Mouse (Mus musculus) heart, postnatal 4 days (tissue): ENCODE data around the gene Prr19. TPM values are rescaled to one million over a fixed set of nuclear protein-coding genes. Genes with fewer than 3 reads are reported as not detected.

Experiments used
- DNase-seq: peaks from one replicate; pipeline ENCODE4 v3.0.0; 2021
- total RNA-seq, 2 experiments: library from RNA; stranded (reverse); gene quantifications; 2 replicates each; pipeline ENCODE4 v1.2.3; 2021

The Prr19 gene
- total RNA-seq, 2 experiments from 2014 or later: not detected

DNA sequence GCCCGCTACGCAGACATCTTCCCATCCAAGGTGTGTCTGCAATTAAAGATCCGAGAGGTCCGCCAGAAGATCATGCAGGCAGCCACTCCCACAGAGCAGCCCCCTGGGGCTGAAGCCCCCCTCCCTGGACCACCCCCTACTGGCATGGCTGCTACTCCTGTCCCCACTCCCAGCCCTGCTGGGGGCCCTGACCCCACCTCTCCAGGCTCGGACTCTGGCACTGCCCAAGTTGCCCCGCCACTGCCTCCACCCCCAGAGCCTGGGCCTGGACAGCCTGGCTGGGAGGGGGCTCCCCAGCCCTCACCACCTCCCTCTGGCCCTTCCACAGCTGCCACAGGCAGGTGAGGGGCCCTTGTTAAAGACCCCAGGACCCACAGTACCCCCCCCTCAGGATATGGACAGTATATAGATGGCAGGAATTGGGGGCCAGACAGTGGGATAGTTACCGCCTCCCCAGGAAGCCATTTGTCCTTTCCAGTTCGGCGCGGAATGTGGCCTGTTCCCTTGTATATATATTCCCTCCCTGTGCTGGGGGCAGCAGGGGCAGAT is 7.9 kb upstream of the Prr19 start:
- DNase-seq: no peak

- no peak for DNase-seq
Observed at GRCm38 (mm10) chr7:25294495-25294894, 6.7 kb upstream of the Prr19 start.

GRCm38 (mm10) chr7:25294960-25295722 is 6.1 kb upstream of the Prr19 start:
- no peak for DNase-seq

DNA sequence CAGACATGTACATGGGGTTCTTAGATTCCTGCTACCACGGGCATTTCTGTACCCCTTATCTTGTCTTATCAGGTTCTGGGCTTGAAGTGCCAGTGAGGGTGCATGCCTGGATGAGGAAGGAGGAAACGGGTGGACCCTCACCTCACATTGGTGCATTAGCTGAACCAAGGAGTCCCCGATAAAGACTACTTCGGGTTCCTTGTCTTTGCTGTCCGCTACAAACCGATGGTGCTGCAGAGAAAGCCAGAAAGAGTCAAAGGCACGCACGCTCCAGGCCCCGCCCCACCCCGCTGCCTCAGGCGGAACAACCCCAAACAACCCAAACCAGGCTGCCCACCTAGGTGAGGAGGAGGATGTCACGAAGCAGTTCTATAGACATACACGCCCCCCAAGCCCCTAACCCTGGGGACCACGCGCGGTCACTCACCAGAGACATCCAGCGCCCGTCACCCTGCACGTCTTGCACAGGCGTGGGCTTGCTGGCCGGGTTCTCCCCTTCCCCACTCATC is 4.2 kb upstream of the Prr19 start:
- peak; percentile 39 for DNase-seq

DNA sequence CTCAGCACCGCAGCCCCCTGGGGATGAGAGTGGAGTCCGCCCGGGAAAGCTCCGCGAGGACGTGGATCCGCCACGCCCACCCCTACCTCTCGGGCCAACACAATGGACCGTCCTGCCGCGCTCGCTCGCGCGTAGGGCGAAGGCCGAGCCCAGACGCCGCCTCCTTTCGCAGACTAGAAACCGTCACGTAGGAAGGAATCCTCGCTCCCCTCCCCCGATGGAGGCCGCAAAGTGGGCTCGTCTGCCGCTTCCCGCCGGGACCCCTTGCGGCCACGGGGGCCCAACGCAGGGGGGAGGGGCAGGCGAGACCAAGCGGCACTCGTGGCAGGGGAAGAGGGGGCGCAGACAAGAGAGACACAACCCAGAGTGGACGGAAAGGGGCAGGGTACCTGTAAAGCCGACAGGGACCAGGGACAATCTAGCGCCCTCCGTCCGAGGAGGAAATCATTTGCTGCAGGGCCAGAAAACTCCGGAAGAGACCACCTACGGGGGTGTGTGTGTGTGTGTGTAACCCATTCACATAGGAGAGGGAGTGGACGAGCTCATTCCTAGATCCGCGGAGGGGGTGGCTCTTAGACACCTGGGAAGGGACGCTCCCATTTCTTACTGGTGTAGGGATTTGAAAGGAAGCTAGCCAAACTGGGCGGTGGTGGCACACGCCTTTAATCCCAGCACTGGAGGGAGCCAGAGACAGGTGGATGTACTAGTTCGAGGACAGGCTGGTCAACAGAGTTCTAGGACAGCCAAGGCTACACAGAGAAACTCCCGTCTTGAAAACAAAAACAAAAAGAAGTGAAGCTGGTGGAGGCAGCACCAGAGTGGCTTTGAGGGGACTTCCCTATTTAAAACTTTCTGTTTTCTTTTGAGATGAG is 3.5 kb upstream of the Prr19 start, which contains the start of gene Pafah1b3:
Pafah1b3 (minus strand) TSS at position 533 of the 872 bp plus-strand sequence.
- DNase-seq: peak; percentile 79

DNA sequence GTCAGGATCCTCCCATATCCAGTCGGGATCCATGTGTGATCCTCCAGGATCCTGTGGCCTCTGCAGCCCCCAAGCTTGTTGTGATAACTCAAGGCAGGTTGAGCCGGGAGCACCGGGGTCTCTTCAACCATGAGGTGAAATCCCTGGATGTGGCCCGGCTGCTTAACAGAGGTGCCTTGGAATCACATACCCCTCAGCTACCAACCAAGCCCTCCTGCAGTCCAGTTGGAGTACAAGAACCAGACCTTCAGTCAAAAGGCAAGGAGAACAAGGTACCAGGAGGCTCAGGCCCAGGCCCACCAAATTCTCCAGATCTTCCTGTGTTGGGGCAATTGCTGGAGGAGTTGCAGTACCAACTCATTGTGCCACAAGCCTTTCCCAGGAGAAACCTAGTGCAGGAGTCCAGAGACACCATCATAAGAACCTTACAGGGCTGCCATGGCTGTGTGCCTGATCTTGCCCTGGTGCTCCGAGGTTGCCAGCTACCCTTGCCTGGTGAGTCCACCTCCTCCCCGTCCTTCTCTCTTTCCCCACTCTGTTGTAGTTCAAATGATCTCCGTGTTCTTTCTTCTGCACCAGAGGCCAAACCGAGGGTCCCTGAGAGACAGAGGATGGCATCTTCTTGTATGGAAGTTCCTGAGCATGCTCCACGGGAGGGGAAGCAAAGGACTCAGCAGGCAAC is 1.9 kb downstream of the Prr19 start:
- no peak for DNase-seq

GRCm38 (mm10) chr7:25303685-25304006 is 2.4 kb downstream of the Prr19 start:
- DNase-seq: no peak

DNA sequence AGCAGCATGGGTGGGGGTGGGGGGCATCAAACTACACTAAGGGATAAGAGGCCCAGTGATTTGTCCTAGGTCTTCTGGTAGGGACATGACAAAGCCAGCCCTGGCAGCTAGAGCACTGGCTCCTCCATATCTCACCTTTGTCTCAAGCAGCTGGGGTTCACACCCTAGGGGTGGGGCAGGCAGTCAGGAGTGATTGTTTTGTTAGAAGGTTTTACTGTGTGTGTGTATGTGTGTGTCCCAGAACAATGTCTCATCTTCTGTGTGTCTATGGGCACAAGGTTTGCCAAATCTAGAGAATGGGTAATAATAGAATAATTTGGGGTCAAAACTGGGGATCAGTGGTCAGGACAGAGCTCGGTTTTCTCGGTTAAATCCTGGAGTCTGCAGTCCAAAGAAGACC is 4.3 kb downstream of the Prr19 start:
- DNase-seq: no peak

- peak; percentile 62 for DNase-seq
Observed at GRCm38 (mm10) chr7:25305956-25306613, 4.9 kb downstream of the Prr19 start, which contains the start of gene Tmem145. Tmem145 (plus strand) TSS chr7:25306106.

GRCm38 (mm10) chr7:25306614-25306996 is 5.4 kb downstream of the Prr19 start:
- DNase-seq: no peak

DNA sequence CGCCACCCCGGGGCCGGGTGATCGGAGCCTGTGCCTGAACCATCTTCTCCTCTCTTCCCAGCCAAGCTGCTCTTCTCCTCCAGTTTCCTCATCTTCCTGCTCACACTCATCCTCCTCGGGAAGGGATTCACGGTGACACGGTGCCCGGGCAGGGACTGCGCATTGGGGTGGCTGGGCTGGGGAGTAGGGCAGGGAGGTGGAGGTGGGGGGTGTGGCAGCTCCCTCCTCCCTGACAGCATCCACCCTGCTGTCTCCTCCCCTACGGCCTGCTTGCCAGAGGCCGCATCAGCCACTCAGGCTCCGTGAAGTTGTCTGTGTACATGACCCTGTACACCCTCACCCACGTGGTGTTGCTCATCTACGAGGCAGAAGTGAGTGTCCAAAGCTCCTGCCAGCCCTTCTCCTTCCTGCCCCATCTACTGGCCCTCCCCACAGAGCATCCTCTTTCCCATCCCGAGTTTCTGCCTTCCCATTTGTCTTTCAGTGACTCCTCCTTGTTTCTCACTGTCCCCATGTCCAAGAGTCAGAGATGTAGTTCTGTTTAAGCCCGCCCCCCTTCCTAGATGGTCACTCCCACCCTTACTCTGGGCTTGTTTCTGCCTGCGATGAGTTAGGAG is 7.6 kb downstream of the Prr19 start:
- DNase-seq: no peak

DNA sequence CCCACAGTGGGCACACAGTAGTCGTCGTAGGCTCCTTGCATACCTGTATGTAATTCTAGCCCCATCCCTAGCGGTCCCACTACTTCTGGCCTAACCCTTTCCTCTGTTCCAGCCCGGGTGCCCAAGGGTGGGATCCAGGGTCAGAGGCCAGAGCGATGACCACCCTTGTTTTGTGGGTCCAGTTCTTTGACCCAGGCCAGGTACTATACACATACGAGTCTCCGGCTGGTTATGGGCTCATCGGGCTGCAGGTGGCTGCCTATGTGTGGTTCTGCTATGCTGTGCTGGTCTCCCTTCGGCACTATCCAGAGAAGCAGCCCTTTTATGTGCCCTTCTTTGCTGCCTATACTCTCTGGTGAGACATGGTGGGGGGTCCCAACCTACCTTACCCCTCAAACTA is 8.2 kb downstream of the Prr19 start:
- DNase-seq: no peak

GRCm38 (mm10) chr7:25311193-25311592 is 10.0 kb downstream of the Prr19 start:
- DNase-seq: no peak

GRCm38 (mm10) chr7:25313325-25313724 is 12.1 kb downstream of the Prr19 start:
- no peak for DNase-seq

- DNase-seq: no peak
Observed at GRCm38 (mm10) chr7:25314606-25315305, 13.5 kb downstream of the Prr19 start.

DNA sequence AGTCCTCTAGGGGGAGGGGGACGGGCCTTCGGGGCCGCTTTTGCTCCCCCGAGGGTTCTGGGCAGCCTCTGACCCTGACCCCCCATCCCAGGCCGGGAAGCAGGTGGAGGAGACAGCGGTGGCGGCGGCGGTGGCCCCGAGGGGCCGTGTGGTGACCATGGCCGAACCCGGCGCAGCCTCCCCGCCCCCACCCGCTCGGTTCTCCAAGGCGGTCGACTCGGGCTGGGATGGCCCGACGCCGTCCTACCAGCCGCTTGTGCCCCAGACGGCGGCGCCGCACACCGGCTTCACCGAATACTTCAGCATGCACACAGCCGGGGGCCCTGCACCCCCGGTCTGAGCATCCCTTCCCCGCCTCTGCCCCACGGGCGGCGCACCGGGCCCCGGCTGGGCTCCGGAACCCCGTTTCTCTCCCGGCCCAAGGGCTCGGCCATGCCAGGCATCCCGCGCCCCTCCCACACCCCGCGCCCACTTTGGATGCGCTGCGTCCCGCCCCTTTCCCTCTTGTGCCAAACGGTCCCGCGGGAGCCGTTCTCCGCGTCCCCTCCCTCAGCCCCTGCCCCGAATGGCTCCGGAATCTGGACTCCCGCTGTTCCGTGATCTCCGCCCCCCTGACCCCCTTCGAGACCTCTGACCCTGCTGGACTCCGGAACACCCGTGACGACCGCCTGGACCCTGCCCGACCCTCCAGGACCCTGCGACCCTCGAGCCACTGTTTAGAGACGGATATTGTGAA is 14.3 kb downstream of the Prr19 start:
- DNase-seq: peak; percentile 32

- peak; percentile 97 for DNase-seq
Observed at GRCm38 (mm10) chr7:25316532-25317445, 15.6 kb downstream of the Prr19 start, which contains the start of gene Megf8. Megf8 (plus strand) TSS chr7:25317164.

DNA sequence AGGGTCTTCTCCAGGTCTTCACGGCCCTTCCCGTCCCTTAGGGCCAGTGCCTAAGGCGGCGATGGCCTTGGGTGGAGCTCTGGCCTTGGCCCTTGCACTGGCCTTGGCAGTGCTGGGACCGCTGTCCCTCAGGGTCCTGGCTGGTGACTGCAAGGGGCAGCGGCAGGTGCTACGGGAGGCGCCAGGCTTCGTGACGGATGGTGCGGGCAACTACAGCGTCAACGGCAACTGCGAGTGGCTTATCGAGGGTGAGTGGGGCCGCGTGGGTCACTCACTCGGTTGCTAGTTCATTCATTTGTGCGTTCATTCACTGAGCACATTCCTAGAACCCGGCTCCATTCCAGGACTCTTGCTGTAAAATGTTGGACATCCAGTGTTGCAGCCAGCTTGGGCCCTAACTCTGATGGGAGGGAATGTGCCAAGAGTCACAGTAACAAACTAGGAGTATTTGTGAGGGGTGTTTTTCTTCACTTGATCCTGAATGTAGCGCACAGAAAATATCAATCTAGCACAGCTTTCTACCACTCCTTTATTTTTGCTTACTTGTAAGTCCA is 16.3 kb downstream of the Prr19 start:
- DNase-seq: no peak

- peak; percentile 57 for DNase-seq
Observed at GRCm38 (mm10) chr7:25322058-25322484, 20.9 kb downstream of the Prr19 start.
